Mouse (Mus musculus) heart, embryonic 12.5 days (tissue): Measurements from ENCODE around the gene Slc25a17. TPM values are rescaled to one million over a fixed set of nuclear protein-coding genes. Genes with fewer than 3 reads are reported as not detected.

Experiments
- ATAC-seq: fragments of 200-750 bp; cut with Nextera tagmentation; 2 replicates; pipeline ENCODE4 v1.8.0; 2017; ENCODE audit warnings: moderate TSS enrichment, moderate library complexity; ENCODE audit not compliant: insufficient number of reproducible peaks, low FRiP score
- H3K27ac ChIP-seq: fragments of 300-500 bp; sonication (generic); 2 replicates; pipeline ENCODE4 v1.5.1; 2016; ENCODE audit warnings: mild to moderate bottlenecking, moderate library complexity; ENCODE audit not compliant: poor library complexity, severe bottlenecking
- H3K27me3 ChIP-seq: fragments of 300-500 bp; sonication (generic); replicated peaks from 2 replicates; pipeline ENCODE4 v1.6.1; 2016; ENCODE audit warnings: mild to moderate bottlenecking, moderate library complexity
- H3K36me3 ChIP-seq: fragments of 300-500 bp; sonication (generic); 2 replicates; pipeline ENCODE4 v1.6.1; 2016; ENCODE audit warnings: mild to moderate bottlenecking, moderate library complexity
- H3K4me1 ChIP-seq: fragments of 300-500 bp; sonication (generic); replicated peaks from 2 replicates; pipeline ENCODE4 v1.6.1; 2016; ENCODE audit warnings: mild to moderate bottlenecking
- H3K4me2 ChIP-seq: fragments of 300-500 bp; sonication (generic); 2 replicates; pipeline ENCODE4 v1.6.1; 2016; ENCODE audit warnings: mild to moderate bottlenecking, moderate library complexity
- H3K4me3 ChIP-seq: fragments of 300-500 bp; sonication (generic); 2 replicates; pipeline ENCODE4 v1.5.1; 2016; ENCODE audit warnings: mild to moderate bottlenecking
- H3K9ac ChIP-seq: fragments of 300-500 bp; sonication (generic); 2 replicates; pipeline ENCODE4 v1.6.1; 2016; ENCODE audit warnings: mild to moderate bottlenecking, moderate library complexity
- H3K9me3 ChIP-seq: fragments of 300-500 bp; sonication (generic); replicated peaks from 2 replicates; pipeline ENCODE4 v1.6.1; 2016; ENCODE audit warnings: mild to moderate bottlenecking, moderate library complexity
- WGBS: fragments of 180-500 bp; shearing (Covaris S2); methylation state at CpG from one replicate; pipeline ENCODE4 v1.1.7; 2016; 5-methylcytosine and 5-hydroxymethylcytosine counted together
- polyA plus RNA-seq: library from polyadenylated mRNA; unstranded; fragments of >200 nt; fragmentation: Nextera tagmentation; extraction: Ambion mirVana; gene quantifications from 2 replicates; pipeline ENCODE4 v1.2.1, GENCODE M21; 2016

Slc25a17 gene
- polyA plus RNA-seq, 1 experiment from 2014 or later, result 54.1 TPM

GRCm38 (mm10) chr15:81300520-81301069 lies 60.0 kb downstream of the Slc25a17 start:
- 77% methylated on average over 3 of the region's 3 CpGs for WGBS

GRCm38 (mm10) chr15:81299549-81299948 lies 61.1 kb downstream of the Slc25a17 start:
- 70% methylated on average over 4 of the region's 4 CpGs for WGBS
- H3K4me2 ChIP-seq, result no peak overlapping the region
- H3K27ac ChIP-seq, result no peak overlapping the region
- H3K27me3 ChIP-seq, result no peaks in the 10 kb centered on the region
- no peak for ATAC-seq
- H3K36me3 ChIP-seq, result no peaks in the 10 kb centered on the region
- peaks cover 7% of the 10 kb centered on the region; the same call in 1 of the 2 replicates for H3K9me3 ChIP-seq
- H3K9ac ChIP-seq, result no peak overlapping the region
- H3K4me1 ChIP-seq, result no peaks in the 10 kb centered on the region
- no peak overlapping the region for H3K4me3 ChIP-seq

More at GRCm38 (mm10) chr15:81300520-81301069, 60.0 kb downstream of the Slc25a17 start:
- Histone ChIP-seq H3K4me1 (no peaks in the 10 kb centered on the region), H3K27me3 (no peaks in the 10 kb centered on the region), H3K4me2 (no peak overlapping the region), H3K27ac (no peak overlapping the region), H3K4me3 (no peak overlapping the region), H3K36me3 (no peaks in the 10 kb centered on the region), H3K9ac (no peak overlapping the region), H3K9me3 (peaks cover 7% of the 10 kb centered on the region; the same call in 1 of the 2 replicates)
- ATAC-seq, result no peak

GRCm38 (mm10) chr15:81298213-81298612 lies 62.4 kb downstream of the Slc25a17 start:
- Histone ChIP-seq H3K36me3 (no peaks in the 10 kb centered on the region), H3K27me3 (no peaks in the 10 kb centered on the region), H3K9ac (no peak overlapping the region), H3K4me2 (no peak overlapping the region), H3K4me1 (no peaks in the 10 kb centered on the region), H3K27ac (no peak overlapping the region), H3K4me3 (no peak overlapping the region), H3K9me3 (peaks cover 7% of the 10 kb centered on the region; the same call in 1 of the 2 replicates)
- 71% methylated on average over 6 of the region's 6 CpGs for WGBS
- no peak for ATAC-seq

GRCm38 (mm10) chr15:81297543-81297942 lies 63.1 kb downstream of the Slc25a17 start:
- Histone ChIP-seq H3K4me1 (no peaks in the 10 kb centered on the region), H3K27me3 (no peaks in the 10 kb centered on the region), H3K9ac (no peak overlapping the region), H3K4me3 (no peak overlapping the region), H3K36me3 (no peaks in the 10 kb centered on the region), H3K9me3 (0 out of 2 replicates have a peak, but pooled peaks cover 2% of the 10 kb centered on the region), H3K27ac (no peak overlapping the region), H3K4me2 (no peak overlapping the region)
- 79% methylated on average over 3 of the region's 3 CpGs for WGBS
- no peak for ATAC-seq

GRCm38 (mm10) chr15:81294897-81295296 lies 65.7 kb downstream of the Slc25a17 start:
- 91% methylated on average over 10 of the region's 10 CpGs for WGBS
- Histone ChIP-seq H3K4me1 (no peaks in the 10 kb centered on the region), H3K9ac (no peak overlapping the region), H3K27me3 (no peaks in the 10 kb centered on the region), H3K4me2 (no peak overlapping the region), H3K27ac (no peak overlapping the region), H3K9me3 (no peaks in the 10 kb centered on the region; the same call in 1 of the 2 replicates), H3K36me3 (no peaks in the 10 kb centered on the region), H3K4me3 (no peak overlapping the region)
- no peak for ATAC-seq

- no peaks in the 10 kb centered on the region for H3K27me3 ChIP-seq
- ATAC-seq, result no peak
- no peaks in the 10 kb centered on the region; the same call in 1 of the 2 replicates for H3K9me3 ChIP-seq
- no peak overlapping the region for H3K27ac ChIP-seq
- no peak overlapping the region for H3K4me3 ChIP-seq
- H3K36me3 ChIP-seq, result no peaks in the 10 kb centered on the region
- H3K9ac ChIP-seq, result no peak overlapping the region
- no peaks in the 10 kb centered on the region for H3K4me1 ChIP-seq
- no peak overlapping the region for H3K4me2 ChIP-seq
- 76% methylated on average over 12 of the region's 12 CpGs for whole genome bisulfite sequencing
These were observed 66.2 kb downstream of the Slc25a17 start for GRCm38 (mm10) chr15:81294386-81294785.

GRCm38 (mm10) chr15:81290747-81291146 lies 69.9 kb downstream of the Slc25a17 start:
- Histone ChIP-seq H3K27ac (no peak overlapping the region), H3K9me3 (no peaks in the 10 kb centered on the region; the same call in 1 of the 2 replicates), H3K4me3 (no peak overlapping the region), H3K36me3 (no peaks in the 10 kb centered on the region), H3K4me1 (no peaks in the 10 kb centered on the region), H3K27me3 (no peaks in the 10 kb centered on the region), H3K9ac (no peak overlapping the region), H3K4me2 (no peak overlapping the region)
- no peak for ATAC-seq
- 79% methylated on average over 9 of the region's 9 CpGs for WGBS

- Histone ChIP-seq H3K9me3 (no peaks in the 10 kb centered on the region; the same call in 1 of the 2 replicates), H3K9ac (no peak overlapping the region), H3K27ac (no peak overlapping the region), H3K27me3 (no peaks in the 10 kb centered on the region), H3K36me3 (no peaks in the 10 kb centered on the region), H3K4me3 (no peak overlapping the region), H3K4me1 (no peaks in the 10 kb centered on the region), H3K4me2 (no peak overlapping the region)
- ATAC-seq, result no peak
- 88% methylated on average over 4 of the region's 4 CpGs for WGBS
These were observed 70.4 kb downstream of the Slc25a17 start for GRCm38 (mm10) chr15:81290230-81290629.

GRCm38 (mm10) chr15:81284121-81284734 lies 76.4 kb downstream of the Slc25a17 start:
- Histone ChIP-seq H3K9ac (no peak overlapping the region), H3K36me3 (no peaks in the 10 kb centered on the region), H3K27me3 (no peaks in the 10 kb centered on the region), H3K4me1 (no peaks in the 10 kb centered on the region), H3K27ac (no peak overlapping the region), H3K9me3 (no peaks in the 10 kb centered on the region), H3K4me3 (no peak overlapping the region), H3K4me2 (no peak overlapping the region)
- 75% methylated on average over 9 of the region's 9 CpGs for WGBS
- no peak for ATAC-seq

GRCm38 (mm10) chr15:81278699-81279098 lies 81.9 kb downstream of the Slc25a17 start:
- Histone ChIP-seq H3K9ac (no peak overlapping the region), H3K27me3 (peaks cover 9% of the 10 kb centered on the region; the same call in 1 of the 2 replicates), H3K4me1 (no peaks in the 10 kb centered on the region), H3K4me3 (no peak overlapping the region), H3K27ac (no peak overlapping the region), H3K4me2 (no peak overlapping the region), H3K36me3 (no peaks in the 10 kb centered on the region), H3K9me3 (no peaks in the 10 kb centered on the region)
- WGBS, result 85% methylated on average over 6 of the region's 6 CpGs
- no peak for ATAC-seq

- H3K36me3 ChIP-seq, result no peaks in the 10 kb centered on the region
- H3K27me3 ChIP-seq, result peaks cover 9% of the 10 kb centered on the region; the same call in 1 of the 2 replicates
- 36% methylated on average over 11 of the region's 11 CpGs for WGBS
- no peak overlapping the region for H3K9ac ChIP-seq
- no peak for ATAC-seq
- H3K4me2 ChIP-seq, result no peak overlapping the region
- no peaks in the 10 kb centered on the region for H3K9me3 ChIP-seq
- H3K4me3 ChIP-seq, result no peak overlapping the region
- H3K27ac ChIP-seq, result no peak overlapping the region
- peaks cover 5% of the 10 kb centered on the region for H3K4me1 ChIP-seq
These were observed 82.7 kb downstream of the Slc25a17 start for GRCm38 (mm10) chr15:81277928-81278327.
